Mouse (Mus musculus) embryonic stem cell, embryonic (primary cell): ENCODE data around the gene Ppp1r9a.
"Not testable (repeated sequence)": the region's sequence is repeated elsewhere in the genome, so short reads cannot be mapped to it uniquely, and the experiment has no call there.

Source experiments
- CTCF ChIA-PET, 4 experiments: fragments of 300-600 bp in 2 of 4; fragments of 350-600 bp in 2 of 4; sonication (Branson Sonifier 250); formaldehyde crosslinking; loops; one replicate each; lab custom pipeline; 2022; ENCODE audit warnings: inconsistent platforms in 2 of 4; lab: Charles Lee
- POLR2A ChIA-PET, 4 experiments: fragments of 300-600 bp in 2 of 4; fragments of 350-600 bp in 2 of 4; sonication (Branson Sonifier 250); formaldehyde crosslinking; loops; one replicate each; lab custom pipeline; 2022; ENCODE audit warnings: antibody characterized with exemption in 4 of 4, inconsistent platforms in 1 of 4; lab: Charles Lee

The Ppp1r9a gene

GRCm38 (mm10) chr6:4902674-4903324 is at the start of gene Ppp1r9a:
Ppp1r9a (plus strand) TSS chr6:4902917.
- ChIA-PET CTCF (no interaction called here), POLR2A (interaction anchor here in 3 of 4 experiments (1.0 to 3.1 kb wide), 10 partner anchors 9 to 117 kb away, joined by 3 to 21 read pairs (median 4); no protein-coding TSS in a partner anchor)

GRCm38 (mm10) chr6:4855236-4855635 is 47.5 kb upstream of the Ppp1r9a start:
- POLR2A ChIA-PET: interaction anchor here in 1 of 4 experiments (0.6 to 1.1 kb wide), 2 partner anchors 15 to 83 kb away, joined by 3 read pairs; no protein-coding TSS in a partner anchor
- CTCF ChIA-PET: no interaction called here

GRCm38 (mm10) chr6:4856919-4857318 is 45.8 kb upstream of the Ppp1r9a start:
- ChIA-PET CTCF (no interaction called here), POLR2A (no interaction called here)

- ChIA-PET POLR2A (interaction anchor here in 1 of 4 experiments (1.8 kb wide), 1 partner anchor 8 kb away, joined by 5 read pairs; no protein-coding TSS in a partner anchor), CTCF (interaction anchor here in 1 of 4 experiments (0.6 kb wide), 1 partner anchor 226 kb away, joined by 4 read pairs; no protein-coding TSS in a partner anchor)
Observed at GRCm38 (mm10) chr6:4884316-4884715, 18.4 kb upstream of the Ppp1r9a start.

- ChIA-PET CTCF (no interaction called here), POLR2A (interaction anchor here in 1 of 4 experiments (0.6 to 1.5 kb wide), 3 partner anchors 12 to 339 kb away, joined by 3 to 4 read pairs (median 3); no protein-coding TSS in a partner anchor)
Observed at GRCm38 (mm10) chr6:4889544-4889943, 13.2 kb upstream of the Ppp1r9a start.

GRCm38 (mm10) chr6:4892417-4892816 is 10.3 kb upstream of the Ppp1r9a start:
- ChIA-PET CTCF (interaction anchor here in 1 of 4 experiments (0.6 kb wide), 1 partner anchor 532 kb away, joined by 5 read pairs; no protein-coding TSS in a partner anchor), POLR2A (interaction anchor here in 3 of 4 experiments (0.6 to 3.7 kb wide), 45 partner anchors 8 to 1559 kb away, joined by 3 to 21 read pairs (median 4); partner anchors contain the start of genes Pon3 (in 1 of the 3) and Ppp1r9a (in 1 of the 3))

- ChIA-PET CTCF (interaction anchor here in 2 of 4 experiments (0.6 to 0.7 kb wide), 2 partner anchors 146 to 686 kb away, joined by 6 to 9 read pairs; no protein-coding TSS in a partner anchor), POLR2A (interaction anchor here in 3 of 4 experiments (0.6 to 3.7 kb wide), 24 partner anchors 8 to 1000 kb away, joined by 3 to 21 read pairs (median 4); partner anchors contain the start of gene Ppp1r9a (in 1 of the 3))
Observed at GRCm38 (mm10) chr6:4893312-4893711, 9.4 kb upstream of the Ppp1r9a start.

GRCm38 (mm10) chr6:4899906-4900305 is 2.8 kb upstream of the Ppp1r9a start:
- CTCF ChIA-PET: no interaction called here
- POLR2A ChIA-PET: interaction anchor here in 1 of 4 experiments (0.6 to 2.1 kb wide), 4 partner anchors 9 to 153 kb away, joined by 3 to 8 read pairs (median 4); no protein-coding TSS in a partner anchor

GRCm38 (mm10) chr6:4903325-4904054 is 773 bp downstream of the Ppp1r9a start:
- CTCF ChIA-PET: interaction anchor here in 2 of 4 experiments (0.7 to 1.2 kb wide), 3 partner anchors 107 to 207 kb away, joined by 3 read pairs; no protein-coding TSS in a partner anchor
- POLR2A ChIA-PET: interaction anchor here in 3 of 4 experiments (0.6 to 3.1 kb wide), 23 partner anchors 8 to 479 kb away, joined by 3 to 21 read pairs (median 3); no protein-coding TSS in a partner anchor

GRCm38 (mm10) chr6:4904055-4904450 is 1.3 kb downstream of the Ppp1r9a start:
- ChIA-PET CTCF (interaction anchor here in 2 of 4 experiments (0.7 to 1.2 kb wide), 3 partner anchors 107 to 206 kb away, joined by 3 read pairs; no protein-coding TSS in a partner anchor), POLR2A (interaction anchor here in 3 of 4 experiments (0.6 to 3.1 kb wide), 23 partner anchors 8 to 478 kb away, joined by 3 to 21 read pairs (median 3); no protein-coding TSS in a partner anchor)

- ChIA-PET POLR2A (interaction anchor here in 2 of 4 experiments (1.2 to 1.4 kb wide), 3 partner anchors 8 to 16 kb away, joined by 3 to 6 read pairs (median 4); no protein-coding TSS in a partner anchor), CTCF (no interaction called here)
Observed at GRCm38 (mm10) chr6:4910042-4910634, 7.4 kb downstream of the Ppp1r9a start.

GRCm38 (mm10) chr6:4918470-4918869 is 15.8 kb downstream of the Ppp1r9a start:
- ChIA-PET CTCF (interaction anchor here in 1 of 4 experiments (0.8 kb wide), 1 partner anchor 580 kb away, joined by 3 read pairs; no protein-coding TSS in a partner anchor), POLR2A (no interaction called here)

- POLR2A ChIA-PET: interaction anchor here in 2 of 4 experiments (0.6 to 2.3 kb wide), 6 partner anchors 9 to 482 kb away, joined by 3 to 8 read pairs (median 4); no protein-coding TSS in a partner anchor
- CTCF ChIA-PET: not testable (repeated sequence)
Observed at GRCm38 (mm10) chr6:4923791-4924190, 21.1 kb downstream of the Ppp1r9a start.

- ChIA-PET POLR2A (interaction anchor here in 2 of 4 experiments (0.6 to 2.3 kb wide), 11 partner anchors 9 to 181 kb away, joined by 3 to 8 read pairs (median 5); no protein-coding TSS in a partner anchor), CTCF (interaction anchor here in 1 of 4 experiments (0.7 kb wide), 1 partner anchor 11 kb away, joined by 3 read pairs; no protein-coding TSS in a partner anchor)
Observed at GRCm38 (mm10) chr6:4925966-4926687, 23.4 kb downstream of the Ppp1r9a start.

- ChIA-PET POLR2A (interaction anchor here in 1 of 4 experiments (0.6 to 1.4 kb wide), 2 partner anchors 26 to 79 kb away, joined by 3 to 4 read pairs; no protein-coding TSS in a partner anchor), CTCF (interaction anchor here in 1 of 4 experiments (1.5 kb wide), 1 partner anchor 180 kb away, joined by 7 read pairs; no protein-coding TSS in a partner anchor)
Observed at GRCm38 (mm10) chr6:4930321-4930720, 27.6 kb downstream of the Ppp1r9a start.

- POLR2A ChIA-PET: no interaction called here
Observed at GRCm38 (mm10) chr6:4938901-4939300, 36.2 kb downstream of the Ppp1r9a start.

GRCm38 (mm10) chr6:4940086-4940485 is 37.4 kb downstream of the Ppp1r9a start:
- CTCF ChIA-PET: no interaction called here
- POLR2A ChIA-PET: no interaction called here

More at GRCm38 (mm10) chr6:4938901-4939300, 36.2 kb downstream of the Ppp1r9a start:
- CTCF ChIA-PET: no interaction called here
